Mouse (Mus musculus) testis, adult 2 months (tissue): ENCODE data around the gene Pitpnm3. TPM values are rescaled to one million over a fixed set of nuclear protein-coding genes. Genes with fewer than 3 reads are reported as not detected.

Experiments
- H3K27ac ChIP-seq: fragments of 200-500 bp; 2 replicates; pipeline ENCODE4 v1.5.1; 2012; ENCODE audit warnings: low read depth, low read length; ENCODE audit not compliant: control insufficient read depth, insufficient read depth
- H3K27me3 ChIP-seq: fragments of 200-500 bp; 2 replicates; pipeline ENCODE4 v1.6.1; 2012; ENCODE audit warnings: mild to moderate bottlenecking, low read length, moderate library complexity; ENCODE audit not compliant: control insufficient read depth, insufficient read depth
- H3K36me3 ChIP-seq: fragments of 200-500 bp; 2 replicates; pipeline ENCODE4 v1.6.1; 2012; ENCODE audit warnings: mild to moderate bottlenecking, low read length; ENCODE audit not compliant: control insufficient read depth, insufficient read depth
- H3K4me1 ChIP-seq: fragments of 200-500 bp; 2 replicates; pipeline ENCODE4 v1.6.1; 2012; ENCODE audit warnings: low read length; ENCODE audit not compliant: control insufficient read depth, insufficient read depth
- H3K4me3 ChIP-seq: fragments of 200-500 bp; 2 replicates; pipeline ENCODE4 v1.5.1; 2012; ENCODE audit warnings: low read depth, mild to moderate bottlenecking, low read length, moderate library complexity, mixed read lengths; ENCODE audit not compliant: control insufficient read depth
- CTCF ChIP-seq: fragments of 200-500 bp; IDR thresholded peaks from 2 replicates; pipeline ENCODE4 v1.5.1; 2012; ENCODE audit warnings: low read depth, mild to moderate bottlenecking, inconsistent platforms, low read length, moderate library complexity; ENCODE audit not compliant: control insufficient read depth, insufficient read depth, insufficient replicate concordance
- POLR2A ChIP-seq: fragments of 200-500 bp; IDR thresholded peaks from 2 replicates; pipeline ENCODE4 v1.6.1; 2012; ENCODE audit warnings: low read depth, mild to moderate bottlenecking, inconsistent platforms, low read length, moderate library complexity; ENCODE audit not compliant: control insufficient read depth
- polyA plus RNA-seq: library from polyadenylated mRNA; depleted of rRNA; stranded (reverse); fragments of >200 nt; gene quantifications from 2 replicates; pipeline ENCODE4 v1.2.3, GENCODE M21; 2012

The Pitpnm3 gene
- polyA plus RNA-seq, 1 experiment: 3.2 TPM

DNA sequence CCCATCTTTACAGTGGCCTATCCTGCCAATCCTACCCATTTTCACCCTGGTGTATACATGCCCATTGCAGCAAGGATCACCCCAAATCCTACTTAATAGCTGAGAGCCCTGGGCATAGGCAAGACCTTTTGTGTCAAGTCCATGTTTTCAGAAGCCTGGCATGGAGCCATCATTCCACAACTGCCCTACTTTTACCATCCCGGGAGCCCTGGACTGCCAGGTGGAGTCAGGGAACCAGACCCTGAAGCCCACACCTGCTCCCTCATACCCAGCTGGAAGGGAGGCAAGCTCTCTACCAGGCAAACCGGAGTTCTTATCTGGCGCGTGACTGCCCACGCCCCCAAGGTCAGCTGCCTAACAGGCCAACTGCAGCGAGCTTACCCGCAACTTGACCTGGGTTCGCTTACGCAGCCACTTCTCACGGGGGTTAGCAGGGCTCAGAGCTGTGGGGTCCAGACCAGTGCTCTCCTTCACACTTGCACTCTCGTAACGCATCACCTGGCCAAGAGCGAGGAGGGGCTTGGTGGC lies 74.4 kb downstream of the Pitpnm3 start:
- Histone ChIP-seq H3K27ac (no peak overlapping the region), H3K4me3 (no peak overlapping the region), H3K36me3 (no peaks in the 10 kb centered on the region), H3K4me1 (no peaks in the 10 kb centered on the region), H3K27me3 (no peaks in the 10 kb centered on the region)
- TF ChIP-seq CTCF: no peak
- no peak for TF ChIP-seq POLR2A

DNA sequence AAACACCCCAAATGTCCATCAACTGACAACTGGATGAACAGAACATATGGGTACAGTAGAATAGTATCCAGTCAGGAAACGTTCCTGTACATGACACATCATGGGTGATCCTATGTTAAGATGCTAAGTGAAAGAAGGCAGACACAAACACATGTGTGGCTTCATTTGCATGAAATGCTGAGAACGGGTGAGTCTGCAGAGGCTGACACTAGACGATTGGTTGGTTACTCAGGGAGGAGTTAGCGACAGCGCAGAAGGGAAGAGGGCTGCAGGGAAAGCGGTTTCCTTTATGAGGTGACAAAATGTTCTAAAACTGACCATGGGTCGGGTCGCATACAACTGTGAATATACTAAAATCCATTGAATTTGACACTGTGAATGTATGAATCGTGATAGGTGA lies 75.2 kb downstream of the Pitpnm3 start:
- no peak overlapping the region for H3K4me3 ChIP-seq
- H3K27ac ChIP-seq: no peak overlapping the region
- no peaks in the 10 kb centered on the region for H3K36me3 ChIP-seq
- no peak for TF ChIP-seq POLR2A
- no peak for TF ChIP-seq CTCF
- H3K27me3 ChIP-seq: no peaks in the 10 kb centered on the region
- H3K4me1 ChIP-seq: no peaks in the 10 kb centered on the region

DNA sequence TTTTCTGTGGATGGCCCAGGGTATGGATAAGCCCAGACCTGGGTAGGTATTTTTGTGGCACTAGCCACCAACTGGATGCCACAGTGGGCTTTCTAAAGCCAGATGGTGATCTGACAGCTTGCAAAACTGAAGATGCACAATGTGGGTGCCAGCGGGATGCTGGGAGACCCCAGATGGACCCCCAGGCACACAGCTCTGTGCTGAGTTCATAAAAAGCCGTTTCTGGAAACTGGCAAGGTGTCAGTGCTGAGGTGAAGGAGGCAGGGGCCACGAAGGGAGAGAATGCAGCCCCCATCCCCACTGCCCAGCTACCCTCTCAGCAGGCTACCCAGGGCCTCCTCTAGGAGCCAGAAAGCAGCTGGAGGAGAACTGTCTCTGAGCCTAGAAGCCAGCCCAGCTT lies 78.4 kb downstream of the Pitpnm3 start:
- Histone ChIP-seq H3K27ac (no peak overlapping the region), H3K4me1 (no peaks in the 10 kb centered on the region), H3K36me3 (no peaks in the 10 kb centered on the region), H3K4me3 (no peak overlapping the region), H3K27me3 (no peaks in the 10 kb centered on the region)
- TF ChIP-seq CTCF (no peak), POLR2A (no peak)

DNA sequence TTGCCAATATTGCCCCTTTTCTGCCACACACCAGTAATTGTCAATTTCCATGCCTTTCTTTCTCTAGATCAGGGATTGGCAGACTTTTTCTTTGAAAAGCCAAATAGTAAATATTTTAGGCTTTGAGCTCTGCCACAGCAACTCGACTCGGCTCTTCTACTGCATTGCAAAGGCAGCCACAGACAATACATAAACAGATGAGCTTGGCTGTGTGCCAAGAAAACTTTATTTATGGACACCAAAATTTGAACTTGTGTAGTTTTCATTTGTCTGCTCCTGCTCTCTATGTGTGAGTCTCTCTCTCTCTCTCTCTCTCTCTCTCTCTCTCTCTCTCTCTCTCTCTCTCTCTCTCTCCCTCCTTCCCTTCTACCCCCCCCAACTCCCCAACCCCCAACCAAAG lies 80.4 kb downstream of the Pitpnm3 start:
- no peaks in the 10 kb centered on the region for H3K36me3 ChIP-seq
- H3K4me1 ChIP-seq: peaks cover 9% of the 10 kb centered on the region
- H3K4me3 ChIP-seq: no peak overlapping the region
- H3K27me3 ChIP-seq: no peaks in the 10 kb centered on the region
- no peak overlapping the region for H3K27ac ChIP-seq
- no peak for TF ChIP-seq CTCF

DNA sequence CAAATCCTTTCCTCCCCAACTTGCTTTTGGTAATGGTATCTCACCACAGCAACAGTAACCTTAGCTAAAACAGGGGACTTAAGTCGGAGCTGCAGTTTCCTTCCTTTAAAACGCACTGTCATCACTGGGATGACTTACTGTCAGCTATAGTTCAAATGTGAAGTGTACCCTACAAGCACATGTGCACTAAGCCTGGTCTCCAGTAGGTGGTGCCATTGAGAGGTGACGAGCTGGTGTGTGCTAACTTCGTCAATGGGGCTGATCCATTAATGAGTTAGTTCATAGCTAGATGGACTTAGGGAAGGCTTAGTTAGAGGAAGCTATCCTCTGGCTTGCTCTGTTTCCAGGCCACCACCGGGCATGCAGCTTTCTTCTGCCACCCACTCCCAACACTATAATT lies 82.9 kb downstream of the Pitpnm3 start:
- no peaks in the 10 kb centered on the region for H3K36me3 ChIP-seq
- TF ChIP-seq CTCF: peak; percentile 70; the same call in 1 of the 2 replicates
- TF ChIP-seq POLR2A: no peak
- no peak overlapping the region for H3K4me3 ChIP-seq
- no peaks in the 10 kb centered on the region for H3K27me3 ChIP-seq
- H3K27ac ChIP-seq: no peak overlapping the region
- peaks cover 9% of the 10 kb centered on the region for H3K4me1 ChIP-seq

DNA sequence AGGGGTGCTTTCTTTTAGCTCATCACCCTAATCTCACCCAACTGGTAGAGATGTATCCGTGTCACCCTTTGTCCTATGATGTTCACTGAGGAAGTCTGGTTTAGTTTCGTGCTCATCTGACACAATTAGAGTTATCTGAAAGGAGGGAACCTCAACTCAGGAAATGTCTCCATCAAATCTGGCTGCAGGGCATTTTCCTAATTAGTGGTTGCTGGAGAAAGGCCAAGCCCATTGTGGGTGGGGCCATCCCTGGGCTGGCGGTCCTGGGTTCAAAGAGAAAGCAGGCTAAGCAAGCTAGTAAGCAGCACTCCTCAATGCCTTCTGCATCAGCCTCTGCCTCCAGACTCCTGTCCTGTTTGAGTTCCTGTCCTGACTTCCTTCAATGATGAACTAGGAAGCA lies 83.4 kb downstream of the Pitpnm3 start:
- Histone ChIP-seq H3K27me3 (no peaks in the 10 kb centered on the region), H3K36me3 (no peaks in the 10 kb centered on the region), H3K27ac (no peak overlapping the region), H3K4me1 (peaks cover 9% of the 10 kb centered on the region), H3K4me3 (no peak overlapping the region)
- TF ChIP-seq CTCF: 0 out of 2 replicates have a peak, but pooled peaks have one; percentile 8
- TF ChIP-seq POLR2A: no peak

DNA sequence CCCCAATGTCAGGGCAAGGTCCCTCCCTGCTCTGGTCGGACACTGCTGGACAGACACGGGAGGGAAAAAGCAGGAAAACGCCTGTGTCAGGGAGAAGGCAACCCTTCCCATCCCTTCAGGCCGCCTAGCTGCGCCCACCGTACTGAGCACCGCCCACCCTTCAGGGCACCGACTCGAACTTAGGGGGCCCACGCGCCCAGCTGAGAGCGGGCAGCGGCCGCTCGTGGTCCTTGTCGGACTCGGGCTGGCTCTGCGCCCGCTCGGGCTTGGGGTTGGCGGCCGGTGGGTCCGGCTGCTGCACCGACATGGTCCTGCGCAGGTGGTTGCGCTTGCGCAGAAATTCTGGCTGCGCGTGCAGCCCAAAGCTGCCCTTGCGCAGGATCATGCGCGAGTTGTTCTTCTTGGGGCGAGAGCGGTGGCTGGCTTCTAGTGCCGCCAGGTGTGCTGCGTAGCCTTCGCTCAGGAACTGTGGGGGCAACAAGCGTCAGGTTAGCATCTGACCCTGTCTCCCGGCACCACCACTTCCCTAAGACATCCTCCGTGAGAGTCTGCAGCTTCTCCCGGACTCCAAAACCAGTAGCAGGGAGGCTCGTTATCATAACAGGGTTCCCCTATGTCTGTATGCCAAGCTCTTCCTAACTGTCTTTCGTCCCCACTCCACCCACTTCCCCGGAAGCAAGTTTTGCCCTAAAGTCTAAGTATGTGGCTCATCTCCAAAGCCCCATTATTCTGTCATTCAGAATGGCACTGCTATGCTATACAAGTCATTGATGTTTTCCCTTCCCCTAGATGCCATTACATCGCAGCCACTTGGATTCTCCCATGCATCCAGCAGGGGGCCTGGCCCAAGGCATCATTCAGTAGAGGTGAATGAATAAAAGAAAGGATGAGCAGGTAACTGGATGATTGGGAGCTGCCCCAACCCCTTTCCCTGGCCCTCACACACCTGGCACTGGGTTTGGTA lies 84.4 kb downstream of the Pitpnm3 start:
- Histone ChIP-seq H3K36me3 (no peaks in the 10 kb centered on the region), H3K27ac (no peak overlapping the region), H3K4me3 (peak overlapping the region; percentile 68), H3K27me3 (no peaks in the 10 kb centered on the region), H3K4me1 (peaks cover 9% of the 10 kb centered on the region)
- TF ChIP-seq CTCF (no peak), POLR2A (no peak)
